Mouse (Mus musculus): Measurements from ENCODE around the gene Farsb.

The Farsb gene

DNA sequence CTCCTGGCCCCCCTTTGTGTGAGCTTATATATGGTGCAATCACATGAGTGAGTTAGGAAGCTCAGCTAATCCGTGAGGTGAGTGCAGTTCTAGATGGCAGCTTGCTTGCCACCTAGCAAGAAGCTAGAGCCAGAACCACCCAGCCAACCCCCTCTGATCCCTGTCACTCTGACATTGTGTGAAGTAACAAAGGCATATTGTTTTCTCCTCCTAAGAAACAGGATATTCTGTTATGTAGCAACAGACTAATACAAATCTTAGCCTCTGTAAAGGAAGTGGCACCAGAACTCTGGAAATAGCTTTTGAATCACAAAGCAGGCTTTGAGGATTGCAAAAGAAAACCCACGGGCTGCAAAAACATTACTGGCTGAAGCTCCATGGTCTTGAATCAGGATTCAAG, 4.3 kb downstream of the Farsb start:
- no peak for DNase-seq (ENCODE audit: low spot score)

DNA sequence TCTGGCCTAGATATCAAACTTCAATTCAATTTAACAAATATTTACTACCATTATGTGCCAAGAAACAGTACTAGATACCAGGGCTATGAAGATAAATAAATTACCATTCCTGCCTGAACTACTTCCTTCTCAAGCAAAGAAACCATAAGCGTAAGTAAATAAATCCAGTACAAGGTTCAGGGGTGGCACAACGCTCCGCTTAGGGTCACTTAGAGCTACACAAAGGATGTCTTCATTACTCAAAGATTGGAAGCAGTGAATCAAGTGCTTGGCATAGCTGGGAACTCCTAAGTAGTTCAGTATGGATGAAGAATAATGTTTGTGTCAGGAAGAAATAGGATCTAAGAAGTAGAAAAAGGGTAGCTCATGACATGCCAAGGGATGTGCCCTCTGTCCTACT, 5.3 kb downstream of the Farsb start:
- no peak for DNase-seq (ENCODE audit: low spot score)

GRCm38 (mm10) chr1:78472441-78472840, 16.3 kb downstream of the Farsb start:
- DNase-seq (ENCODE audit: low spot score) = no peak

- DNase-seq (ENCODE audit: low spot score) = peak; percentile 19
Observed at GRCm38 (mm10) chr1:78454659-78455058, 34.0 kb downstream of the Farsb start.

GRCm38 (mm10) chr1:78453886-78454285, 34.8 kb downstream of the Farsb start:
- DNase-seq (ENCODE audit: low spot score) = no peak

DNA sequence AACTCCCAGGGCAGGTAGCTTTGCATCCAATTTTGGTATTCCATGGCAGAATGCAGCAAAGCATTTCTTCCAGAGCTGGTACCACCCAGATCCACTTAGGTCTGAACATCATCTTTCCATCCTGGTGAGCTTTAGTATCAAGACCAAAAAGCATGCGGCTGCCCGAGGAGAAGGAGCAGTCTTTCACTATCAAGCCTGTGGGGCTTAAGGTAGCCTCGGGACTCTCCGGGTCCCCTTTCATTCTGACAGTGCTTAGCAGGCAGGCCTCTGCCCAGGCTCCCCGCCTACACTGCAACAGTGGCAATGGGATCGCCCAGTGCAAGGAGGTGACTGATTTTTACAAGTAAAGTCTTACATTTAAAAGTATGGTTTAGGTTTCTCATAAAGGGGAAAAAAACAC, 36.2 kb downstream of the Farsb start:
- DNase-seq (ENCODE audit: low spot score) = no peak

GRCm38 (mm10) chr1:78451070-78451854, 37.4 kb downstream of the Farsb start:
- DNase-seq (ENCODE audit: low spot score) = no peak

DNA sequence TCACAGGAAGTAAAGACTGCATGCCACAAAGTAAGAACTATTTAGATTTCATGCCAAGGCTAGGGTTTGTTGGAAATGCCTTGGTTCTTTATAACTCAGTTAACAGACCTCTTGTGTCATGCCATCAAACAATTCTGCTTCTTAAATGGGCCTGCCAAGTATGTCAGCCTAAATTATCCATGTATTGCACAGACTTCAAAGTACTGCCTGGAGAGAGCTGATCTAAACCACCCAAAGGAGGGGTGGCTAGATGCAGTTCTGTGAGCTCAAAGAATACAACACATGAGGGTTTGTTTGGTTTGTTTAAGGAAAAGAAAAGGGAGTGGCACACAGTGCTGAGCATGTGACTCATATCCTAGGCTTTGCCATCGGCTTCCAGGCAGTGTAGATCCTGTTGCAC, 40.6 kb downstream of the Farsb start:
- DNase-seq (ENCODE audit: low spot score) = no peak

- no peak for DNase-seq (ENCODE audit: low spot score)
Observed at GRCm38 (mm10) chr1:78446742-78447141, 42.0 kb downstream of the Farsb start.

- no peak for DNase-seq (ENCODE audit: low spot score)
Observed at GRCm38 (mm10) chr1:78446232-78446631, 42.5 kb downstream of the Farsb start.

GRCm38 (mm10) chr1:78443056-78443455, 45.6 kb downstream of the Farsb start:
- no peak for DNase-seq (ENCODE audit: low spot score)

- DNase-seq (ENCODE audit: low spot score) = no peak
Observed at GRCm38 (mm10) chr1:78440716-78441115, 48.0 kb downstream of the Farsb start.

DNA sequence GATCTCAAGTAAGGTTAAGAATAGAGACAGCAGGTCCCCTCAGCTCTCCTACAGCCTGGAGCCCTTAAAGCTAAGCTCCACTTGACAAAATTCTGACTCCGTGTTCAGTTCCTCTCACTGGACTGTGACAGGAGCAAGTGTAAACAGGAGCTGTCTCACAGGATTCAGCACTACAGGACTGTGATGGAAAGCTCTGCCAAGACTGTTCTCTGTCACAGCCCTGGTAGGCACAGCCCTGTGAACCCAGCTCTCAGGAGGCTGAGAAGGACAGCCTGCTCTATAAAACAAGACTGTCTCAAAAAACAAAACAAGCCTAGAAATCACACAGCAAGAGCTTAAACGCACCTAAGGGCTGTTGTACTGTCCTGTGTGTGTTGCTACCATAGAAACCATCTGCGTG, 51.5 kb downstream of the Farsb start:
- no peak for DNase-seq (ENCODE audit: low spot score)

- DNase-seq (ENCODE audit: low spot score) = no peak
Observed at GRCm38 (mm10) chr1:78436445-78436844, 52.3 kb downstream of the Farsb start.

- DNase-seq (ENCODE audit: low spot score) = no peak
Observed at GRCm38 (mm10) chr1:78435967-78436366, 52.7 kb downstream of the Farsb start.

DNA sequence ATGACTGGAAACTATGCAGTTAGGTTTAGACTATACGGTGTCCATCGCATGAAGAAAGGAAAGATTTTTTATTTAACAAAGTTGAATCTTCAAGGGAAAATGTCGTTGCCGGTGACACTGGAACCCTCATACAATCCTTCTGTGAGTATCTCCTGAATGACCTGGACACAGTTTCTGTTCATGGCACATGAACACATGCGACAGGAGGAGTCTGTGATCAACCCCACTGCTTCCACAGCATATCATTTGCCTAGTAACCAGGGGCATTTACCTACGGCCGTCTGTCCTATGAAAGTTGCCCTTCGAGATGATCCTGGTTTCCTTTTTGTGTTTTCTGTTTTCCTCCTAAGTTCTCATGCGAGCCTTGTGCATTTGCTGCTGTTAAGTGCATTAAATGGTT, 55.2 kb downstream of the Farsb start:
- no peak for DNase-seq (ENCODE audit: low spot score)

DNA sequence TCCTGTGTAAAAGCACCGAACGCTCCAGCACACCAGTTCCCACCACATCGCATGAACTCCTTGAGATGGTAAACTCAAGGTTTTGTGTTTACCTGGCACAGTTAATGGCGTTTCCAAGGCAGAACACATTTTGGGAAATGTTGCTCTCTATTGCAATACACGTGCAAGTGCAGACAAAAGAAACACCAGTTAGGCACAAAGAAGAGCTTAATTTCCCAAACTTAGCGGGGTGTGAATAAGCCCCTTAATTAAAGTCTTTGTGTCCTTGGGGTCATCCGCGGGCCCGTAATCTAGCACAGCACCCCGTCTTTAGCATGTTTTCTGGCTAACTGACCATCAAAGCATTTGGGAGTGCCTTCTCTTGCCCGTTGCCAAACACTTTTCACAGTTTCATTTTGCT, 59.8 kb downstream of the Farsb start:
- no peak for DNase-seq (ENCODE audit: low spot score)

GRCm38 (mm10) chr1:78426841-78427240, 61.9 kb downstream of the Farsb start:
- no peak for DNase-seq (ENCODE audit: low spot score)

DNA sequence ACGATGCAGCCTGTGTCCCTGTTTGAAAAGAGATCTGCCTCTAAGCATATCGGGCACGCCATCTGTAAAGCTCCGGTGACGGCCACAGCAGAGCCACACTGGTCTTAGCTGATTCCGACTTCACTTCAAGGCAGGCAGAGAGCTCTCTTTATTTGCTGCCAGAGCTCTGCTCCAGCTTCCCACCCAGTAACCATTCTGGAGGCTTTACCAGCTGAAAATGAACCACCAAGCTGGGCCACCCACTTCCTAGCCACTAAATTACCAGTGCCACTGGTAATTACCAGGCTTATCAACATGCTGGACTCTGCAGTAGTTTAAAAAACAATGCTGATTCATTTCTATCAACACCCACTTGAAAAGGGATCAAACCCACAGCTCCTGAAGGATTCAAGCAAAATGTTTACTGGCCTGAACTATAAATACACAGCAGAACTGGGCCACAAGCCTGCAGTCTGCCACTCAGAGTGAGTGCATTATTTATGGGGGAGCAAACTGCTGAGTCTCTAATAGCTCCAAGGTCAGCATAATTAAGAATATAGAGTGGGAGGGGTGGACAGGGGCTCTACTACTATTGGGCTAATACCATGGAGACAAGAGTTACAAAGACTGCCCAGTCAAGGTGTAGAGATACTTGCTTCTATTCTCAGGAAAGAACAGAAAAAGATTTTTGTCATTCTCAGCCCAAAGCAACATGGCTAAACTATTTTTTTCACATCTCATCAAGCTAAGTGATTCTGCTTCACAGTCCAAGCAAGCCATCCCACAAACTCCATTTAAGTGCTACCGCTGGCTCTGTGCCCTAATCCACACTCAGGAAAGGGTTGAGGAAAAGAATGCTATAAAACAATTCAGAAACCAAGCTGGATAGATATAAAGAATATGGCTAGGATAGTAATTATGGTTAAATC, 62.6 kb downstream of the Farsb start:
- peak; percentile 23 for DNase-seq (ENCODE audit: low spot score)

DNA sequence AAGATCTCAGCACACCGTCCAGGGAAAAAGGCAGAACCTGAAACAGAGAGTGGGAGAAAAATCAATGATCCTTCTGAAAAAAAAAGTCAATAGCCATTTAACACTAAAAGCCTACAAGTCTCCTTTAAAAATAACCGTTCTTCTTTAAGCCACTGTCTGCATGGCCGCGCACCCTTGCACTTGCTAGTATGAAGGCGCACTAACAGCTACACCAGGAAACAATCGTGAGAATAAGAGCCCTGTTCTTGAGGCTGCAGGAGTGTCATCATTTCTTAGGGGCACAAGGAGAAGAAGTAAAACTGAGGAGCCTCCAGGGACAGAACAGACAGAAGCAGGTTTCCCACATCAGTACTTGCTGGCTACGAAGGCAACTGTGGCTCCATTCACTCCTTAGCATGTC, 63.4 kb downstream of the Farsb start:
- DNase-seq (ENCODE audit: low spot score) = no peak

GRCm38 (mm10) chr1:78424848-78425247, 63.8 kb downstream of the Farsb start:
- DNase-seq (ENCODE audit: low spot score) = no peak

DNA sequence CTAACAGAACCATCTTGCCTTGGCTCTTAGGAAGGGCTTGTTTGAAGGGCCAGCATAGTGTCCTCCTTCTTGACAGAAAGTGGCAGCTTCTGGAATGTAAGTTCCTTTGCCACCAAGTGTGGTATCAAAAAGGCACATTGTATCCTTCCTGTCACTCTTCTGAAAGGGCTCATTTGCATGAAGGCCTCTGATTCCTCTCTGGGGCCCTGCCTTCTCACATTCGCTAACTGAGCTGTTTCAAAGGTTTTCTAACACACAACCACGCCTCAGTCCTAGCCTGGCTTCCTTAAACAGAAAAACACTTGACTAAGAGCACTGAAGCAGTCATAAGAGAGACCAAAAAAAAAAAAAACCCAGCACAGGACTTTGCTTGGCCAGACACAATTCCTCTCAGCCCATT, 66.1 kb downstream of the Farsb start:
- DNase-seq (ENCODE audit: low spot score) = no peak

DNA sequence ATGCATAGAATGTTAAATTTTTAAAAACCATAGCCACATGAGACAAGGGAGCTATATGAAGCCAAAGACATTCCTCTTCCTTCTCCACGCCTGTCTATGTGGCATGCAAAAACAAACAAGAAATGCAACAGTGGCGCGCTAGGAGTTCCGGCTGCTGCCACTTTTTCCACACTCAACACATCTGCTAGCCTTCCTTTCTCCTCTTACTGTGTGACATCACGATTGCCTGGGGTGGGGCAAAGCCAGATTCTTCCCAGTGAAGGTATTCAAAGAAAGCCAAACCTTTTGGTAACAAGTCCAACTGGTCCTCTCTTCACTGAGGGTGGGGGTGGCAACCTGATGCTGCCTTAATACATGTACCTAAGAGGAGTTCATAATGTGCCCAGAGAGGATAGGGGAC, 66.9 kb downstream of the Farsb start:
- DNase-seq (ENCODE audit: low spot score) = no peak
